Mouse (Mus musculus): ENCODE results near the gene Glyr1.

DNA sequence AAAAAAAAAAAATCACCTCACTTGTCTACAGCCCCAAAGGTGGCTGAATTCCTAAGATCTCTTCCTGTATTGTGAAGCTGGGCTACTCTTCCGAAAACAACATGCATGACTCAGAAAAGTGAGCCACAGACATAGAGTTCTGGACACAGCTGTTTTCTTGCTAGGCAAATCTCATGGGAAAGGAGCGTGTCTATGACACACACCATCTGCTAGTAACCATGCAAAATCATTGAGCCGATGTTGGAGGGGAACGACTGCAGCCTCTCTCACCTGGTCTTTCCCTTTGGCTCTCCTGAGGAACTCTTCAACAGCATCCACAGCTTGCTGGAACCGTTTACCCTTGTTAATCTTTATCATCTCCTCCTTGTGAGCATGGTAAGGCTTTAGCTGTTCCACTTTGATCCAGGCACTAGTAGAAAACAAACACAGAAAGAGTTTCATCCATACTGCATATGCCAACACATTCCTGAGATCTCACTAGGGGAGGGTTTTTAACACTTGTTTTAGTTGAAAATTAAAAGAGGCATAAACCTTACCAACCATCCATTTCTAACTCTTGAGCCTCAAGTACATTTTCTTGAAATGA lies 12.9 kb downstream of the Glyr1 start:
- no peak for TF ChIP-seq CTCF (IDR thresholded peaks at IDR 0.05; ENCODE audit: extremely low read depth, insufficient read length, insufficient replicate concordance, low read depth, low read length)
- TF ChIP-seq POLR2A (IDR thresholded peaks at IDR 0.05; ENCODE audit: low read depth, low read length): no peak
